ENCODE assay signal across 13 mouse cellular contexts in genomic region chr14:57751006-57751405, GRCm38 (mm10). TPM values are rescaled to one million over a fixed set of nuclear protein-coding genes. Genes with fewer than 3 reads are reported as not detected.
"Had no signal": no experiment of that assay in that cellular context is flagged by ENCODE, and none has a peak within 500 bp of the region (broad histone marks: within the 10 kb centered on the region; RNA-seq: fewer than 3 reads in every experiment).

No protein-coding gene starts in this region.

RNA-seq across cellular contexts. Expression of gene Gm49361, which starts 5.1 kb away (rescaled TPM):
- polyA plus RNA-seq: lung, embryonic 14.5 days; lung, embryonic 16.5 days; midbrain, embryonic 10.5 days; midbrain, embryonic 12.5 days; midbrain, embryonic 14.5 days; midbrain, embryonic 16.5 days; myocyte; neural tube, embryonic 11.5 days; neural tube, embryonic 13.5 days; neural tube, embryonic 15.5 days; stomach, embryonic 14.5 days; stomach, embryonic 16.5 days; thymus, postnatal 0 days had no signal
